Mouse (Mus musculus) adrenal gland, postnatal 25 days (tissue): ENCODE measurements at regions not wholly inside any gene's neighbourhood (a gene's known extent, or its start where the extent isn't known, plus 50 kb on each side); places are given as distances from the start of the nearest gene placed in this dataset.
A peak's percentile ranks its signal among the peaks of the same experiment; 100 is the strongest.

ENCODE experiments used
- DNase-seq: peaks from one replicate; pipeline ENCODE4 v3.0.0; 2021; ENCODE audit warnings: mixed read lengths

DNA sequence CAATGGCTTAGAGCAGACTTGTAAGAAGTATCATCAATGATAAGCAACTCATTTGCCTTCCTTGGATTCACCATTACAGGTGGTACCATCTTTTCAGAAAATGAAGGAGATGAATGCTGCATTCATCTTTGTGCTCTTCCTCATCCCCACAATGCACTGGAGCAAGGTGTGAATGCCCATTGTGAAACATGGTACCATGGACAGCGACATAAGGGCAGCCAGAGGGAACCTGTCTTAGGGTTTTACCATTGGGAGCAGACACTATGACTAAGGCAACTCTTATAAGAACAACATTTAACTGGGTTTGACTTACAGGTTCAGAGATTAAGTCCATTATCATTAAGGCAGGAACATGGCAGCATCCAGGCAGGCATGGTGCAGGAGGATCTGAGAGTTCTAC lies 60.1 kb upstream of the Kcnj6 start:
- DNase-seq = no peak

DNA sequence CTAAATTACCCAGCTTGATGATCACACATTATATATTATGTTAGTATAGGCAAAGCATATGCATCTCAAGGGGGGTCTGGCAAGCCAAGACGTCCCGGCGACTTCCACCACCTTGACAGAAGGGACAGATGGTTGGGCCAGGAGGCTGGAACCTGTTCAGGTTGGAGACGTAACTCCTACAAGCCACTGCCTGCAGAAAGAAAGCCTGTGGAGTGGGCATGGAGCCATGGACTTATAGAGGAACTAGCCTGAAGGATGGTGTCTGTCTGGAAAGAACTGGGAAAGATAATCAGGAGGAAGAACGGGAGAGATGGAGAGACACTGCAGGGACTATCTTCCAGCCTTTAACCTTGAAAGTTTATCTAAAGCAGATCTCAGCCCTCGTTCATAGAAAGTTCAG lies 66.9 kb upstream of the Kcnj6 start:
- DNase-seq = no peak

DNA sequence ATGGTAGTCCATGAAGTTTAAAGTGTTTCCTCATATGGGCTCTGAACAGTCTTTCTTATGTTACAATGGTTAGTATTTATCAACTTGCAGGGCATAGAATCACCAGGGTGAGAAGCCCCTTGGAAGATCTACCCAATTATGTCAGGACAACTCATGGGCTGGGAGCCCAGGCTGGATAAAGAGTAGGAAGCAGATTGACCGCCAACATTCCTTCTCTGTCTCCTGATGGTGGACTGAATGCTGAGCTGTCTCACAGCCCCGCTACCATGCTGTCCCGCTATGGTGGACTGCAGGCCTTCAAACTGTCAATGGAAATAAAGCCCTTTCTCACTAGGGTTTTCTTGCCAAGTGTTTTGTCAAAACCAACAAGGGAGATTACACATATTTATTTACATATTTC lies 69.2 kb upstream of the Kcnj6 start:
- no peak for DNase-seq

DNA sequence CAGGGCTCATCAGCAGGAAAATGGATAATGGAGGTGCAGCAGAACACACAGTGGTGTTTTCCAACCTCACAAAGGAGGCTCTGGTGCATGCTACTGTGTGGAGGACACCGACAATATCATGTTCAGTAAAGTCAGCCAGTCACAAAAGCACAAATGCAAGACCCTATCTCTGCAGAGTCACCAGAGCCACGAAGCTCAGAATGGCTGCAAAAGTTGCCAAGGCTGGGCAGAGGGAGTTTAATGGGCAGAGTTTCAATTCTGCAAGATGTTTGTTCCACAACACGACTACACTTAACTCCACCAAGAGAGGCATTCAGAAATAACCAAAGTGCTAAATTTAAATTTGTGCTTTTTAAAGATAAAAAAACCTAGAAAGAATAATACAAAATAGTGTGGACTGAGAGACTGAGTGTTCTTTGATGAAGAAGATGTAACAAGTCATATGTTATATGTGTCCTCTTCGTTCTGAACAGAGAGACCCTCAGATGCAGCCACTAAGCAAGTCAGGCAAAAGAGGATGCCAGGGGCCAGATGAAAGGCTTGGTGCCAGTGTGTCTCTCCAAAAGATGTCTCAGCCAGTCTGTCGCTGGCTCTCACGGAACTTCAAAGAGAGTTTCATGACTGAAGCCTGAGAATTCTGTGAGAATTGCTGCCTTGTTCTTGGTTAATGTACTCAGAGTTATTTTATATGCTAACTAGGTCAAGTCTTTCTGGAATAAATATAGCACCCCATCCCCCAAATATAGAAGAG lies 95.1 kb upstream of the Kcnj6 start:
- DNase-seq = no peak

DNA sequence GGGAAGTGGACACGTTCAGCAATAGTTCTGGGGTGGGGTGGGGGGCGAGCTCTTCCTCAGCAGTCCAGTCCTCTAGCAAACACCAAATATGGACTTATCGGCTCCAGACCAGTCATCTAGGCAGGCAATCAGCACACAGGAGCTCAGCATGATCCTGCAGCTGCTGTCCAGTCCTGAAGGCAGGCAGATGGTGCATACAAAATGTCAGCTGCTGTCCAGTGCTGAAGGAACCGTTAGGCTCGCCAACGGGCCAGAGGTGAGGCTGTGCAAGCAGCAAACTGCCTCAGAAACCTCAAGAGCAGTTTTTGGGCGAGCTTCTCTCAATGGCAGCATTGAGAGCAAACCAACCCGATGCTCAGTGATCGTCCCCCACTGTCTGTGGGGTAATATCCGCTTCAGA lies 96.3 kb upstream of the Kcnj6 start:
- DNase-seq = peak; percentile 15

- no peak for DNase-seq
Observed at GRCm38 (mm10) chr16:95100954-95101353, 103.5 kb upstream of the Kcnj6 start.

GRCm38 (mm10) chr16:95117531-95117930 lies 120.0 kb upstream of the Kcnj6 start:
- no peak for DNase-seq

DNA sequence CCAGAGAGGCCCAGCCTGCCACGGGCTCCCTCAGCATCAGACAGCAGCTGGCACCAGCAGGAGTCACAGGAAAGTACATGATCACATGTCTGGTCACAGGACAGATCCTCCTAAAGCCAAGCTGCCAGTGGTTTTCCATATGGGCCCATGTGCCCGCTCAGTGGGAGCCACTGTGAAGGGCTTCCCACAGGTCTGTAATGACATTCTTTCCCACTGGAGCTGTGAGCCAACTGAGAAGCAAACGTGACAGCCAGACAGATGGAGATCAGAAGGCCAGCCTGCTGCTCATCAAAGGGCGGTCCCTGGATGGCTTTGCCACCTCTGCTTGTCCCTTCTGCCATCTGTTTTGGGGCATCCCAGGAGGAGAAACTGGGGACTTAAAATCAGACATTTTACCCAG lies 121.8 kb upstream of the Kcnj6 start:
- no peak for DNase-seq

DNA sequence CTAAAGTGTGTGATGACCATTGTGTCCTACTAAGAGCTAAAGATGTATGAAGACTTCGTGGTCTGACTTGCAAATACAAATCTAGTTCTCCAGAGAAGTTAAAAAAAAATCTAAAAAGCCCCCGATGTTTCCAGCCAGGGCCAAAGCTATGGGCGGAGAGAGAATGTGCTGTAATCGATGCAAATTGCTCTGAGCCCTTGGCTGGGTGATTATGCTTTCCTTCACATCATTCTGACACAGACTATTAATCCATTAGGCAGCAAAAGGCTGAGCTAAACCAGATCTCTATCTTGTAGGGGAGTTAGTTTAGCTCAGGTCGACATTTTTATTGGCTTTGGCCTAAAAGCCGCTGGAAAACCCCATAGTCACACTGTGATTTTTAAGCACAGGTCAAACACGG lies 124.5 kb upstream of the Kcnj6 start:
- no peak for DNase-seq

DNA sequence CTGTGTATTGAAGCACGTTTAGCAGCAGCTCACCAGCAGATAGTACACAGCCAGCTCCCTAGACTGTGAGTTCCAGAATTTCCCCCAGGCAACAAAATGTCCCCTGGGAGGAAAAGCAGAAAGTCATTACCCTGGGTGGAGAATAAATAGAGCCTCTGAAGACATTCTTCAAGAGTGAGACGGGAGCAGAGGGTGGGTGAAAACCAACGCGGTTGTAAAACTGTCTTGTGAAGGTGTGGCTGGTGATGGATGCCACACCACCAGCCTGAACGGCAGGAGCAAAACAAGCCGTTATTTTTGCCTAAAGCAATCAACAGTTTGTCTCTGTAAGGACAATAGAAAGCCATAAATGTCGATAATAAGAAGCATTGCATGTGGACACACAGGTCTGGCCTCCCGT lies 129.7 kb upstream of the Kcnj15 start:
- no peak for DNase-seq

DNA sequence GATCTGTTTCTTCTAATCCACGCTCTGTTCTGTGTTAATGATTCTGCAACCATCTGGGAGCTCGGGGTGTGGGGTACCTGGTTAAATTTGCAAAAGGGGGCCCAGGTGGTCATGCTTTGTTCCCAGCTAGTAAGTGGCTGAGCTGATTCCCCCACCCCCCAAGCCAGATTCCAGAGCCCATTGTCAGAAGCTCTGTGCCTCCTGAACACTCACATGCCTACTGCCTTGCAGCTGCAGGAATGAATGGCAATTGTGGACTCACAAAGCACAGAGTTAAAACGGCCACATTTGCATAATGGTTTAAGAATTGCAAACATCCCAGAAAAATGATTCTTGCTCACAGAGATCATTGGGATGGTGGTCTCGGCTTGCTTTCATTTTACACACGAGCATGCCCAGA lies 125.5 kb upstream of the Kcnj15 start:
- no peak for DNase-seq

DNA sequence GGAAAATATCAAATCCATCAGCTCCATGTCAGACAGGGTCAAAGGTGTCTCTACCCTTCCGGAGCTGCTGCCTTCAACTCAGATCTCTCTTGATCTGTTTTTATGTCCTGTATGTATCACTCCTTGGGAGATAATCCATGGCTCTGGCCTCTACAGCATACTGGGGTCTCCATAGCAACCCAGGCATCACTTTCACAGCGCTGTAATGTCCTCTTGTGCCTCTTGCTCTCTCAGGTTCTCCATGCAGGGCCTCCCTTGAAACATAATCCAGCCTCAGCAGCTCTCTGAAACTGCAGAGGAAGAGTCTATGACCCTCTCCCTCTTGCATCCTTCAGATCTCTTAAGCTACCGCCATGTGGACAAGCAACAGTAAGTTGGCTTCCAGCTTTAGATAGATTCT lies 118.5 kb upstream of the Kcnj15 start:
- no peak for DNase-seq

GRCm38 (mm10) chr16:95141510-95142394 lies 115.6 kb upstream of the Kcnj15 start:
- DNase-seq = no peak

- DNase-seq = no peak
Observed at GRCm38 (mm10) chr16:95150499-95150898, 106.9 kb upstream of the Kcnj15 start.

GRCm38 (mm10) chr16:95151499-95151898 lies 105.9 kb upstream of the Kcnj15 start:
- DNase-seq = no peak

- no peak for DNase-seq
Observed at GRCm38 (mm10) chr16:95151914-95152313, 105.4 kb upstream of the Kcnj15 start.

- DNase-seq = no peak
Observed at GRCm38 (mm10) chr16:95152742-95153383, 104.5 kb upstream of the Kcnj15 start.

DNA sequence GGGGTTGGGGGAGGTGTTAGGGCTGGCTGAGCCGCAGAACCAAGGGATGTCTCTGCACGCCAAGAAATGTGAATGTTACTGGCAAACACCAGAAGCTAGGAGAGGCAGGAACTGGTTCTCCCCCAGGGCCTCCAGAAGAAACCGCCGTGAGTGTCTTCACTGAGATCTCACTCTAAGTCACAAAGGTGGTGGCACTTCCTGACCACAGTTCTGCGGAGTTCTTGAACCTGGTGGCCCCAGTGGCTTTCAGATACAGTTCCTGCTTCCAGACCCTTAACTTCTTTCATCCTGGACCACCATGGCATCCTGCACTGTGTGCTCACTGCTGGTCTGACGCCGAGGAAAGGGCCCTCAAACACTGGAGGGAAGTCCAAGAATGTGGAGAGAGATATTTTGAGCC lies 89.0 kb upstream of the Kcnj15 start:
- DNase-seq = no peak

- no peak for DNase-seq
Observed at GRCm38 (mm10) chr16:95169346-95169745, 88.0 kb upstream of the Kcnj15 start.

GRCm38 (mm10) chr16:95180562-95180961 lies 76.8 kb upstream of the Kcnj15 start:
- DNase-seq = no peak

DNA sequence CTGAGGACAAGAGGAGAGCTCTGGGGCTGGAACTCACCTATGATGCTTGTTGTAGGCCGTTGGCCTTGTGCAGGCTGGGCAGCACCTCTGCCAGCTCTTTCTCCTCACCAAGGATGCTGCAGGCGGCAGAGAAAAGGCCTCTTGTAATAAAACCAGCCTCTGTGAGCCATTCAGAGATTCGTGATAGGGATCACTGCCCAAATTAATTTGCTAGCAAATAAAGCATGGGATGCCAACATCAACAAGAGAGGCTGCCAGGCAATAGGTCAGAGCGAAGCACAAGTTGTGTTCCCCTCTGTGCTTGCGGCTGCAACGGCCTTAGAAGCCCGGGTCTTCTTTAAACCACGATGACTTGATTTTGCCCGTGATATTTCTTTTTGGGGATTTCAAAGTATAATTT lies 72.0 kb upstream of the Kcnj15 start:
- no peak for DNase-seq

DNA sequence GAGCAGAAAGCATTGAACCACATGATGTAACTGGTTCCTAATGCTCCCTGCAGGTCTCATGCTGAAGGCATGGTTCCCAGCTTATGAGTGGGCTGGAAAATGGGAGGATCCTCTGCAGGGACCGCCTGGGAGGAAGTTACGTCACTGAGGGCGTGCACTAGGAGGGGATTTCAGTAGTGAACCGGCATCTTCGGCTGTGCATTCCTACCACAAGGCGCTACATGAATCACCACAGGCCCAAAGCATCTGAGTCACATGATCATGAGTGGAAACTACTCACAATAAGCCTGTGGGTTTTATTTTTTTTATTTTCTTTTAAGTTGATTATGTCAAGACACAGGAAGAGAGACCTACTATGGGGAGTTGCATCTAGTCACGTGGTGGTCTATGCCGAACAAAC lies 68.2 kb upstream of the Kcnj15 start:
- no peak for DNase-seq

DNA sequence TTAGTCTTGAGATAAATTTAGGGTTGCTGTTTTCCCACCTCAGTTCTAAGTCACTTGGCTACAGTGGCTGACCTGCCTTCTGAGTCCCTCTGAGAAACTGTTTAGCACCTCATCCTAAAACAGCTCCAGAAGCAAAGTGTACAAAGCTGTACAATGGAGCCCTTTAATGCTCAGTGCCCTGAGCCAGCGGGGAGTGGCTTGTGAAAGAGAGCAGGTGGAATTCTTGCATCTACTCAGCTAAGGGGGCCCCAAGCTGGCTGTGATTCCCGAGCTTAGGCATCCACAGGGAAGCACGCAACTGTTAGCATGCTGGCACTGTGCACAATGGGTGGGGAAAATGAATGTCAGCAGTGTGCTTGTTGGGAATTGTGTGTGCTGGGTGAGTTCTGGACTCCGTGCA lies 63.2 kb upstream of the Kcnj15 start:
- no peak for DNase-seq
